Mouse (Mus musculus): Measurements from ENCODE around the gene Gm5134. TPM values are rescaled to one million over a fixed set of nuclear protein-coding genes. Genes with fewer than 3 reads are reported as not detected.

Gm5134 gene
- polyA plus RNA-seq, 1 experiment, result 0.22 TPM

- peak within 1 kb of the TSS; percentile 77 for H3K27ac ChIP-seq (ENCODE audit: insufficient read depth, low read depth, low read length)
- H3K4me3 ChIP-seq (ENCODE audit: low read depth, low read length), result peak within 1 kb of the TSS; percentile 84
- H3K27me3 ChIP-seq (ENCODE audit: control insufficient read depth, insufficient read depth, low read length), result no peaks in the 10 kb centered on the region
- peaks cover 6% of the 10 kb centered on the region; the same call in 1 of the 2 replicates for H3K4me1 ChIP-seq (ENCODE audit: control insufficient read depth, insufficient read depth, insufficient read length, low read length)
- TF ChIP-seq POLR2A (IDR thresholded peaks at IDR 0.05; ENCODE audit: low read depth, low read length) (peak; percentile 52; the same call in 1 of the 2 replicates), CTCF (IDR thresholded peaks at IDR 0.05; ENCODE audit: extremely low read depth, insufficient read length, insufficient replicate concordance, low read depth, low read length) (no peak)
- H3K36me3 ChIP-seq (ENCODE audit: control insufficient read depth, insufficient read depth, low read length), result peaks cover 5% of the 10 kb centered on the region
- WGBS, result under 1% methylated on average over 76 of the region's 76 CpGs
Observed at GRCm38 (mm10) chr10:75921026-75921725, 33.1 kb upstream of the Gm5134 start, which contains the start of gene Smarcb1. TSS of gene Smarcb1 (minus strand) at chr10:75921617.

GRCm38 (mm10) chr10:75921726-75922560 lies 32.4 kb upstream of the Gm5134 start:
- no peaks in the 10 kb centered on the region for H3K27me3 ChIP-seq (ENCODE audit: control insufficient read depth, insufficient read depth, low read length)
- H3K4me1 ChIP-seq (ENCODE audit: control insufficient read depth, insufficient read depth, insufficient read length, low read length), result peaks cover 6% of the 10 kb centered on the region; the same call in 1 of the 2 replicates
- H3K36me3 ChIP-seq (ENCODE audit: control insufficient read depth, insufficient read depth, low read length), result peaks cover 2% of the 10 kb centered on the region; the same call in 1 of the 2 replicates
- 5% methylated on average over 22 of the region's 22 CpGs for WGBS
- H3K4me3 ChIP-seq (ENCODE audit: low read depth, low read length), result peak overlapping the region; percentile 84
- no peak for TF ChIP-seq CTCF (IDR thresholded peaks at IDR 0.05; ENCODE audit: extremely low read depth, insufficient read length, insufficient replicate concordance, low read depth, low read length)
- TF ChIP-seq POLR2A (IDR thresholded peaks at IDR 0.05; ENCODE audit: low read depth, low read length), result no peak
- peak overlapping the region; percentile 59 for H3K27ac ChIP-seq (ENCODE audit: insufficient read depth, low read depth, low read length)

- Histone ChIP-seq H3K4me3 (ENCODE audit: low read depth, low read length) (no peak overlapping the region), H3K27ac (ENCODE audit: insufficient read depth, low read depth, low read length) (no peak overlapping the region), H3K36me3 (ENCODE audit: control insufficient read depth, insufficient read depth, low read length) (no peaks in the 10 kb centered on the region), H3K27me3 (ENCODE audit: control insufficient read depth, insufficient read depth, low read length) (no peaks in the 10 kb centered on the region), H3K4me1 (ENCODE audit: control insufficient read depth, insufficient read depth, insufficient read length, low read length) (peaks cover 3% of the 10 kb centered on the region; the same call in 1 of the 2 replicates)
- TF ChIP-seq CTCF (IDR thresholded peaks at IDR 0.05; ENCODE audit: extremely low read depth, insufficient read length, insufficient replicate concordance, low read depth, low read length), result peak; percentile 11; the same call in 1 of the 2 replicates
- TF ChIP-seq POLR2A (IDR thresholded peaks at IDR 0.05; ENCODE audit: low read depth, low read length), result no peak
- WGBS, result 61% methylated on average over 2 of the region's 2 CpGs
Observed at GRCm38 (mm10) chr10:75924324-75924723, 30.0 kb upstream of the Gm5134 start.

GRCm38 (mm10) chr10:75926396-75926795 lies 27.9 kb upstream of the Gm5134 start:
- no peak for TF ChIP-seq POLR2A (IDR thresholded peaks at IDR 0.05; ENCODE audit: low read depth, low read length)
- Histone ChIP-seq H3K4me1 (ENCODE audit: control insufficient read depth, insufficient read depth, insufficient read length, low read length) (peaks cover 3% of the 10 kb centered on the region; the same call in 1 of the 2 replicates), H3K27me3 (ENCODE audit: control insufficient read depth, insufficient read depth, low read length) (peaks cover 12% of the 10 kb centered on the region), H3K4me3 (ENCODE audit: low read depth, low read length) (no peak overlapping the region), H3K27ac (ENCODE audit: insufficient read depth, low read depth, low read length) (no peak overlapping the region), H3K36me3 (ENCODE audit: control insufficient read depth, insufficient read depth, low read length) (no peaks in the 10 kb centered on the region)
- 93% methylated on average over 13 of the region's 13 CpGs for WGBS

- peaks cover 19% of the 10 kb centered on the region for H3K27me3 ChIP-seq (ENCODE audit: control insufficient read depth, insufficient read depth, low read length)
- no peak overlapping the region for H3K4me3 ChIP-seq (ENCODE audit: low read depth, low read length)
- H3K4me1 ChIP-seq (ENCODE audit: control insufficient read depth, insufficient read depth, insufficient read length, low read length), result peaks cover 7% of the 10 kb centered on the region; the same call in 1 of the 2 replicates
- no peaks in the 10 kb centered on the region for H3K36me3 ChIP-seq (ENCODE audit: control insufficient read depth, insufficient read depth, low read length)
- WGBS, result 22% methylated on average over 6 of the region's 6 CpGs
- no peak for TF ChIP-seq POLR2A (IDR thresholded peaks at IDR 0.05; ENCODE audit: low read depth, low read length)
- TF ChIP-seq CTCF (IDR thresholded peaks at IDR 0.05; ENCODE audit: extremely low read depth, insufficient read length, insufficient replicate concordance, low read depth, low read length), result no peak
- H3K27ac ChIP-seq (ENCODE audit: insufficient read depth, low read depth, low read length), result no peak overlapping the region
Observed at GRCm38 (mm10) chr10:75930304-75930703, 24.0 kb upstream of the Gm5134 start.

- peaks cover 10% of the 10 kb centered on the region for H3K4me1 ChIP-seq (ENCODE audit: control insufficient read depth, insufficient read depth, insufficient read length, low read length)
- H3K4me3 ChIP-seq (ENCODE audit: low read depth, low read length), result no peak overlapping the region
- TF ChIP-seq CTCF (IDR thresholded peaks at IDR 0.05; ENCODE audit: extremely low read depth, insufficient read length, insufficient replicate concordance, low read depth, low read length) (no peak), POLR2A (IDR thresholded peaks at IDR 0.05; ENCODE audit: low read depth, low read length) (no peak)
- no peaks in the 10 kb centered on the region for H3K36me3 ChIP-seq (ENCODE audit: control insufficient read depth, insufficient read depth, low read length)
- 26% methylated on average over 7 of the region's 7 CpGs for WGBS
- H3K27me3 ChIP-seq (ENCODE audit: control insufficient read depth, insufficient read depth, low read length), result peaks cover 19% of the 10 kb centered on the region
- no peak overlapping the region for H3K27ac ChIP-seq (ENCODE audit: insufficient read depth, low read depth, low read length)
Observed at GRCm38 (mm10) chr10:75931311-75931710, 23.0 kb upstream of the Gm5134 start.

Data from small intestine, adult 2 months (tissue).